Mouse (Mus musculus): ENCODE data around the gene Wnt9b. TPM values are rescaled to one million over a fixed set of nuclear protein-coding genes. Genes with fewer than 3 reads are reported as not detected.

The Wnt9b gene
- polyA plus RNA-seq, 1 experiment from 2014 or later = not detected

DNA sequence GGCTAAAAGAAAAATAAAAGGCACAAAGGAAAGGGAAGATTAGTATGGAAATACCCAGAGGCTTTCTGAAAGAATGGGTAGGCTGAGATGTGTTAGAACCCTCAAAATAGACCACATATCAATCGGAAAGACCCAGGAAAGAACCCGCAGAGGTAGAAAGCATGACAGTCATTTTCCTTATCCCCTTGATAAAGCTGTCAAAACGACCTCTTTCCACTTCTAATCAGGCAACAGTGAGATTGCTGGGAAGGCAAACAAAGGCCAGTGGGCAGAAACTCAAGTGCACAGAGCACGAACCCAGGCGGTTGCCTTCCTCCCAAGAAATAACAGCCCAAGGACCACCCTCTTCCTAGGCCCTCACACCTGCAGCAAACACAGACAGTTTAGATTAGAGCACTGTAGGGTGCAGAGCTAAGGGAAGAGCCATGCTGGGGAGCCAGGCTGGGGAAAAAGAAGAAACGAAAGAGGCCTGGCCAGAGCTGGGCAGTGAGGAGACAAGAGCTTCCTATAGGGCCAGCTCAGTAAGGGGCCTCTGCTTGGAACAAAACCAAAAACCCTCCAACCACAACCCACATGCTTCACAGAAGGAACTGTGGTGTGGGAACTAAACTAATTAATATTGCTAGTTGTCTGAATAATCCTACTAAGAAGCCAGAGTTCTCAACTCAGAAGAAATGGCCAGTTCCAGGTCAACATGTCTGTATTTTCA is 61.2 kb downstream of the Wnt9b start:
- in situ Hi-C loops (cut with MboI; ENCODE audit: low pct_unique_long_range_greater_than_20kb) = loop anchor here (10.0 kb wide), 1 partner anchor 334 kb away; no protein-coding TSS in a partner anchor
- H3K27me3 ChIP-seq = no peaks in the 10 kb centered on the region
- DNase-seq (ENCODE audit: low read depth, low spot score) (peak; percentile 83), ATAC-seq (peak; percentile 41)
- TF ChIP-seq CTCF (IDR thresholded peaks at IDR 0.05) = no peak
- ChIA-PET CTCF (interaction anchor here (1.0 to 1.3 kb wide), 2 partner anchors 10 to 12 kb away, joined by 3 to 5 read pairs; no protein-coding TSS in a partner anchor), POLR2A (no interaction called here)

GRCm38 (mm10) chr11:103686706-103687105 is 62.9 kb downstream of the Wnt9b start:
- POLR2A ChIA-PET = no interaction called here
- H3K27me3 ChIP-seq = no peaks in the 10 kb centered on the region
- no peak for ATAC-seq
- in situ Hi-C loops (cut with MboI; ENCODE audit: low pct_unique_long_range_greater_than_20kb) = loop anchor here (10.0 kb wide), 1 partner anchor 332 kb away; no protein-coding TSS in a partner anchor
- no peak for DNase-seq (ENCODE audit: low read depth, low spot score)
- no peak for TF ChIP-seq CTCF (IDR thresholded peaks at IDR 0.05)
- CTCF ChIA-PET = interaction anchor here (0.9 to 1.4 kb wide), 3 partner anchors 9 to 28 kb away, joined by 3 to 5 read pairs (median 3); partner anchors contain the start of gene Gosr2

GRCm38 (mm10) chr11:103685261-103685736 is 64.3 kb downstream of the Wnt9b start:
- no peak for DNase-seq (ENCODE audit: low read depth, low spot score)
- peak; percentile 58 for ATAC-seq
- TF ChIP-seq CTCF (IDR thresholded peaks at IDR 0.05) = no peak
- no peaks in the 10 kb centered on the region for H3K27me3 ChIP-seq
- ChIA-PET CTCF (no interaction called here), POLR2A (no interaction called here)
- in situ Hi-C loops (cut with MboI; ENCODE audit: low pct_unique_long_range_greater_than_20kb) = loop anchor here (10.0 kb wide), 1 partner anchor 330 kb away; no protein-coding TSS in a partner anchor

- CTCF ChIA-PET = no interaction called here
- no peaks in the 10 kb centered on the region for H3K27me3 ChIP-seq
- peak; percentile 52 for ATAC-seq
- in situ Hi-C loops (cut with MboI; ENCODE audit: low pct_unique_long_range_greater_than_20kb) = loop anchor here (10.0 kb wide), 1 partner anchor 329 kb away; no protein-coding TSS in a partner anchor
- no peak for DNase-seq (ENCODE audit: low read depth, low spot score)
- POLR2A ChIA-PET = no interaction called here
- TF ChIP-seq CTCF (IDR thresholded peaks at IDR 0.05) = no peak
These were observed 65.8 kb downstream of the Wnt9b start for GRCm38 (mm10) chr11:103683667-103684334.

Other genes with a start within 250 kb of the Wnt9b start
- gene Lrrc37a, start 245.2 kb downstream of the Wnt9b start, polyA plus RNA-seq (2021) = not detected
- not detected for gene Gm884, start 128.7 kb downstream of the Wnt9b start, polyA plus RNA-seq (2021)
- gene Lyzl6, start 110.9 kb downstream of the Wnt9b start, polyA plus RNA-seq (2021) = not detected
- gene Rprml, start 100.3 kb downstream of the Wnt9b start, polyA plus RNA-seq (2021) = not detected
- gene Gosr2, start 51.9 kb downstream of the Wnt9b start, polyA plus RNA-seq (2021) = 82.3 TPM
- not detected for gene Wnt3, start 24.3 kb upstream of the Wnt9b start, polyA plus RNA-seq (2021)
- gene Nsf, start 204.2 kb upstream of the Wnt9b start, polyA plus RNA-seq (2021) = 26.3 TPM
- 35.9 TPM for gene Arf2, start 216.9 kb upstream of the Wnt9b start, polyA plus RNA-seq (2021)